Mouse (Mus musculus): Measurements from ENCODE around the gene Uqcrh. TPM values are rescaled to one million over a fixed set of nuclear protein-coding genes. Genes with fewer than 3 reads are reported as not detected.

Uqcrh gene
- polyA plus RNA-seq (2016; fragmentation: Nextera tagmentation; extraction: Ambion mirVana) = 377 and 389 TPM in 2 replicates

DNA sequence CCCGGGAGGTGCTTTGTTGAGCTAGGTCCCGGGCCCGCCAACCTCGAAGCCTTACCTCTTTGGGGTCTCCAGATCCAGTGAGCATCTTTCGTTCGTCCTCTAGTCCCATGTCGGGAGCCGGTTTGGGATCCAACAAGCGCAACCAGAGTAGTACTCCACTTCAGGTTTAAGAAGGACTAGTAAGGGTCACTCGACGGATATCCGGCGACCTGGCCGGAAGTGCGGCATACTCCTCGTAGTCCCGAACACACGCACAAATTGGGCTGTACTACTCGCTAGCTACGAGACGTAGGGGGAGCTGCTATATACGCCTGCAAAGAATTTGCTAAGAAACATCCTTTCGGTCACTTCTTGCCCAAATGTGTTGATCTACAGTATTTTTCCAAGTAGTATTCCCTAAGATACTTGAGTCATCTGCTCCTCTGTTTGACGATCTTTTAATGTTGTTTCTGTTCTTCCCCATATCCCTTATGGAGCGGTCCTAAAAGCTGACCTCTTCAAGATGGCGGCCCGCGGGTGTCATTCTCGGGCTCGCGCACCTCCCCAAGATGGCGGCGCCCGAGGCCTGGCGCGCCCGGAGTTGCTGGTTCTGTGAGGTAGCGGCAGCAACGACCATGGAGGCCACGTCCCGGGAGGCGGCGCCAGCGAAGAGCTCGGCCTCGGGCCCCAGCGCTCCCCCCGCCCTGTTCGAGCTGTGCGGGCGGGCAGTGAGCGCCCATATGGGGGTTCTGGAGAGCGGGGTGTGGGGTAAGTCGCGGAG, at the start of gene Uqcrh, which contains the start of gene Lrrc41:
Uqcrh (minus strand) TSS at position 211 of the 760 bp plus-strand sequence.
Lrrc41 (plus strand) TSS at position 409 of the 760 bp plus-strand sequence.
- under 1% methylated on average over 55 of the region's 55 CpGs for WGBS
- ATAC-seq (ENCODE audit: low FRiP score) = peak; percentile 93

GRCm38 (mm10) chr4:116123602-116124519, 49.0 kb upstream of the Uqcrh start, which contains the start of the genes Rad54l and Pomgnt1:
Rad54l (minus strand) TSS chr4:116123690.
Pomgnt1 (plus strand) TSS chr4:116123840.
- peaks cover 14% of the 10 kb centered on the region for H3K36me3 ChIP-seq (replicated peaks)
- WGBS = 1% methylated on average over 24 of the region's 24 CpGs
- no peaks in the 10 kb centered on the region for H3K27me3 ChIP-seq
- peaks cover 26% of the 10 kb centered on the region for H3K4me1 ChIP-seq
- peak; percentile 99 for ATAC-seq (ENCODE audit: low FRiP score)
- peak within 1 kb of the TSS; percentile 68 for H3K4me2 ChIP-seq
- peak within 1 kb of the TSS; percentile 80 for H3K27ac ChIP-seq
- no peaks in the 10 kb centered on the region for H3K9me3 ChIP-seq
- peak within 1 kb of the TSS; percentile 61 for H3K4me3 ChIP-seq (replicated peaks)
- peak within 1 kb of the TSS; percentile 66 for H3K9ac ChIP-seq

More for the DNA sequence above, at the start of gene Uqcrh, which contains the start of gene Lrrc41:
- Histone ChIP-seq H3K9ac (peak within 1 kb of the TSS; percentile 98), H3K4me1 (peaks cover 32% of the 10 kb centered on the region), H3K4me3 (replicated peaks) (peak within 1 kb of the TSS; percentile 97), H3K9me3 (no peaks in the 10 kb centered on the region), H3K27me3 (no peaks in the 10 kb centered on the region), H3K36me3 (replicated peaks) (peaks cover 14% of the 10 kb centered on the region), H3K27ac (peak within 1 kb of the TSS; percentile 99), H3K4me2 (peak within 1 kb of the TSS; percentile 92)

GRCm38 (mm10) chr4:116122762-116123161, 47.9 kb upstream of the Uqcrh start:
- Histone ChIP-seq H3K4me3 (replicated peaks) (peak overlapping the region; percentile 61), H3K4me1 (peaks cover 26% of the 10 kb centered on the region), H3K36me3 (replicated peaks) (peaks cover 22% of the 10 kb centered on the region), H3K4me2 (peak overlapping the region; percentile 68), H3K9ac (peak overlapping the region; percentile 66), H3K27me3 (no peaks in the 10 kb centered on the region), H3K27ac (no peak overlapping the region), H3K9me3 (no peaks in the 10 kb centered on the region)
- 0% methylated on average over 1 of the region's 1 CpGs for WGBS
- no peak for ATAC-seq (ENCODE audit: low FRiP score)

DNA sequence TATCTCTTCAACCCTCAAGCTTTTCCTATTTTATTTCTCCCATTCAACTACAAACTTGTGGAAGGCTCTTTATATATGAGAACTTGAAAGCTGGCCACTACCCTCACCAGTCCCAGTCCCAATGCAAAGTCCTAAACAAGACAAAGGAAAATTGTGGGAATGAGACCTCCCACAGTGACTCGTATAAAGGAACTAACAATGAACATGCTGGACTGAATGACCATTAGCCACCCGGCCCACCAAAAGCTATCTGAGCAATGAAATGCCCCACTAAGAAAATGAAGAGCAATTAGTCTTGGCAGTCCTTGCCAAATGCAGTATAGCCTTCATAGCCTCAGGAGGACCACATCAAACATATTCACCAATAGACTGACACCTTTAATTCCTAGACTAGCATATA, 36.6 kb upstream of the Uqcrh start:
- H3K4me2 ChIP-seq = no peak overlapping the region
- peaks cover 74% of the 10 kb centered on the region for H3K36me3 ChIP-seq (replicated peaks)
- H3K4me1 ChIP-seq = no peaks in the 10 kb centered on the region
- no peak overlapping the region for H3K27ac ChIP-seq
- H3K27me3 ChIP-seq = no peaks in the 10 kb centered on the region
- H3K4me3 ChIP-seq (replicated peaks) = no peak overlapping the region
- ATAC-seq (ENCODE audit: low FRiP score) = no peak
- H3K9me3 ChIP-seq = no peaks in the 10 kb centered on the region
- no peak overlapping the region for H3K9ac ChIP-seq
- WGBS = 51% methylated on average over 2 of the region's 2 CpGs

DNA sequence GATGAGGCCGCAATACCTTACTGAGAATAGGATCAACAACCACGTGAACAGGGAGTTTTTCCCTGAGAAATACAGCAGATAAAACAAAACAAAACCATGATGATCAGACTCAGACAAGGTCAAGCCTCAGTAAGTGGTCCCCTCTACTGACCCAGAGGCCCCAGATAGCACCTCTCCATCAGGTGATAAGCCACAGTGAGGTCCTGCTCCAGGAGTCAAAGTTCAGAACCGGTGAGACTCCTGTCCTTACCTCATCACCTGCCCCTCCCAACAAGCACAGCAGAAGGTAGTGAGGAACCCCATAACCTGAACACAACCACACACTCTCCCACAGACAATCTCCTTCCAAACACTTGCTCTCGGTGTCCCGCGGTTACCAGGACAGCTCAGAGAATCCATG, 35.8 kb upstream of the Uqcrh start:
- no peak for ATAC-seq (ENCODE audit: low FRiP score)
- no peaks in the 10 kb centered on the region for H3K4me1 ChIP-seq
- H3K4me2 ChIP-seq = no peak overlapping the region
- no peak overlapping the region for H3K4me3 ChIP-seq (replicated peaks)
- WGBS = 94% methylated on average over 6 of the region's 6 CpGs
- H3K27me3 ChIP-seq = no peaks in the 10 kb centered on the region
- no peak overlapping the region for H3K9ac ChIP-seq
- no peaks in the 10 kb centered on the region for H3K9me3 ChIP-seq
- peaks cover 74% of the 10 kb centered on the region for H3K36me3 ChIP-seq (replicated peaks)
- no peak overlapping the region for H3K27ac ChIP-seq

GRCm38 (mm10) chr4:116105278-116105677, 30.4 kb upstream of the Uqcrh start:
- Histone ChIP-seq H3K9ac (no peak overlapping the region), H3K4me2 (no peak overlapping the region), H3K27me3 (no peaks in the 10 kb centered on the region), H3K4me3 (replicated peaks) (no peak overlapping the region), H3K4me1 (no peaks in the 10 kb centered on the region), H3K36me3 (replicated peaks) (peaks cover 77% of the 10 kb centered on the region), H3K27ac (no peak overlapping the region), H3K9me3 (no peaks in the 10 kb centered on the region)
- ATAC-seq (ENCODE audit: low FRiP score) = no peak
- WGBS = 98% methylated on average over 5 of the region's 5 CpGs

DNA sequence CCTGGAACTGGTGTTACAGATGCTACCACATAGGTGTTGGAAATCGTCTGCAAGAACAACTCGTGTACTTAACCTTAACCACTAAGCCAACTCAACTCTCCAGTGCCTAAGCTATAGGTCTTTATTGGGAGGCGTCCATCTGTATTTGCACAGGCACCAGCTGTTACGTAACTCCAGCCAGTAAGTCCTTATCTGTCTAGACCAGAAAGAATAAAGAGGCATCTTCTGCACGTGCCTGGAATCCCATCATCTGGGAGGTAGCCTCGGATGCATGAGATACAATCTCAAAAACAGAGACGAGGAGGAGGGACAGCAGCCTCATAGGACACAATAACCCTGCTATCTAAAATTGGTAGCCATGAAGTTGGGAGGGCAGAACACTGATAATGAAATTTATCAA, 26.1 kb upstream of the Uqcrh start:
- no peak overlapping the region for H3K4me3 ChIP-seq (replicated peaks)
- WGBS = 91% methylated on average over 7 of the region's 7 CpGs

GRCm38 (mm10) chr4:116097211-116097610, 22.3 kb upstream of the Uqcrh start:
- H3K4me1 ChIP-seq = no peaks in the 10 kb centered on the region
- WGBS = 91% methylated on average over 8 of the region's 8 CpGs
- H3K4me2 ChIP-seq = no peak overlapping the region
- no peaks in the 10 kb centered on the region for H3K9me3 ChIP-seq
- H3K9ac ChIP-seq = no peak overlapping the region
- no peak for ATAC-seq (ENCODE audit: low FRiP score)
- no peak overlapping the region for H3K27ac ChIP-seq
- peaks cover 96% of the 10 kb centered on the region for H3K36me3 ChIP-seq (replicated peaks)
- no peaks in the 10 kb centered on the region for H3K27me3 ChIP-seq
- no peak overlapping the region for H3K4me3 ChIP-seq (replicated peaks)

More for the DNA sequence above, 26.1 kb upstream of the Uqcrh start:
- Histone ChIP-seq H3K9me3 (no peaks in the 10 kb centered on the region), H3K36me3 (replicated peaks) (peaks cover 88% of the 10 kb centered on the region), H3K4me1 (no peaks in the 10 kb centered on the region), H3K4me2 (no peak overlapping the region), H3K27ac (no peak overlapping the region), H3K9ac (no peak overlapping the region), H3K27me3 (no peaks in the 10 kb centered on the region)
- no peak for ATAC-seq (ENCODE audit: low FRiP score)

GRCm38 (mm10) chr4:116096291-116096690, 21.4 kb upstream of the Uqcrh start:
- Histone ChIP-seq H3K9ac (no peak overlapping the region), H3K36me3 (replicated peaks) (peaks cover 97% of the 10 kb centered on the region), H3K9me3 (no peaks in the 10 kb centered on the region), H3K27ac (no peak overlapping the region), H3K4me3 (replicated peaks) (no peak overlapping the region), H3K27me3 (no peaks in the 10 kb centered on the region), H3K4me1 (no peaks in the 10 kb centered on the region), H3K4me2 (no peak overlapping the region)
- WGBS = 92% methylated on average over 10 of the region's 10 CpGs
- ATAC-seq (ENCODE audit: low FRiP score) = no peak

- Histone ChIP-seq H3K27me3 (no peaks in the 10 kb centered on the region), H3K4me2 (no peak overlapping the region), H3K9me3 (no peaks in the 10 kb centered on the region), H3K4me3 (replicated peaks) (no peak overlapping the region), H3K36me3 (replicated peaks) (peaks cover 77% of the 10 kb centered on the region), H3K27ac (no peak overlapping the region), H3K4me1 (no peaks in the 10 kb centered on the region), H3K9ac (no peak overlapping the region)
- WGBS = 92% methylated on average over 23 of the region's 23 CpGs
- ATAC-seq (ENCODE audit: low FRiP score) = no peak
These were observed 13.8 kb upstream of the Uqcrh start for GRCm38 (mm10) chr4:116088510-116089249.

DNA sequence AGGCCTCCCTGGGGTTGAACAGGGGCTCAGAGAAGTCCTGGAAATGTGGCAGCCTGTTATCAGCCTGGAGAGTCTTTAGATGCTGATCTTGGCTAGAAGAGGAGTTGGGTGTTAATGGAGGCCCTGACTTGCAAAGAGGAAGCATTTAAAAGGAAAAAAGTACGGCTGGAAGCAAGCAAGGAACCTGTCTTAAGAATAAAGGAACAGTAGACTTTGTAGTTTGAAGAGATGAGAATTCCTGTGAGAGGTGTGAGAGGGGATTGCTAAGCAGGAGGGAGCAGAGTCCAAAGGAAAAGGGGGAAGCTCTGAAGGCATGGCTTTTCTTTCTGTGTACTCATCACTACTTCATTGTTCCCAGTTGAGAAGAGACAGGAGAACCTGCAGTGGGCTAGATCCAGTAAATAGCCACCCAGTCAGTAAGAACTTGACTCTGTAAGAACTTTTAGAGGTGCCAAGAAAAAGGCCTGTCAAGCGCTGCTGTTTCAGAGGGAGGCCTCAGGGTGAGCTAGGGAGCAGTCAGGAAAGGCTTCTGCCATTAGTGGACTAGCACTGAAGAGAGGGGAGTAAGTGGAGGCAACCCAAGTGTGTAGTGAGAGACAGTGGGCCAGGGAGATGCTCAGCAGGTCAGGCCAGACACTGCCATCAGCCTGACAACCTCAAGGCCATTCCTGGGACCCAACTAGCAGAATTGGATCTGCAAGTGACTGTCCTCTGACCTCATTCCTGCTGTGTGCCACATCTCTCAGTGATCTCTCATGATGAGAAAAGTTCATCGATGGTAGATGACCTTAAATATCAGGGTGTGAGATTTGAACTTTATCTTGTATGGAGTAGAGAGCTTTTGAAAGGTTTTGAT, 2.6 kb upstream of the Uqcrh start:
- peak overlapping the region; percentile 99; the same call in 1 of the 2 replicates for H3K27ac ChIP-seq
- H3K4me2 ChIP-seq = peak overlapping the region; percentile 92
- H3K4me3 ChIP-seq (replicated peaks) = peak overlapping the region; percentile 97
- no peak for ATAC-seq (ENCODE audit: low FRiP score)
- H3K9me3 ChIP-seq = no peaks in the 10 kb centered on the region
- H3K4me1 ChIP-seq = peaks cover 28% of the 10 kb centered on the region
- 66% methylated on average over 3 of the region's 3 CpGs for WGBS
- no peaks in the 10 kb centered on the region for H3K27me3 ChIP-seq
- peaks cover 26% of the 10 kb centered on the region for H3K36me3 ChIP-seq (replicated peaks)
- H3K9ac ChIP-seq = peak overlapping the region; percentile 98
